Mouse (Mus musculus): Measurements from ENCODE around the gene Gm4181. TPM values are rescaled to one million over a fixed set of nuclear protein-coding genes. Genes with fewer than 3 reads are reported as not detected.

The Gm4181 gene
- polyA plus RNA-seq (2012; rRNA removed) = not detected in 2 replicates

GRCm38 (mm10) chr14:51635566-51635965, at the start of gene Gm4181:
Gm4181 (minus strand) TSS chr14:51635666.

GRCm38 (mm10) chr14:51611210-51611609, 24.3 kb downstream of the Gm4181 start, which contains the start of gene Gm17078:
Gm17078 (minus strand) TSS chr14:51611310.

GRCm38 (mm10) chr14:51592039-51592438, 43.4 kb downstream of the Gm4181 start, which contains the start of gene Gm17174:
Gm17174 (minus strand) TSS chr14:51592139.

Other genes with a start within 250 kb of the Gm4181 start
- gene Vmn2r88, start 224.8 kb downstream of the Gm4181 start, polyA plus RNA-seq (2012; rRNA removed) = not detected in 2 replicates
- not detected in 2 replicates for gene Vmn2r89, start 183.8 kb downstream of the Gm4181 start, polyA plus RNA-seq (2012; rRNA removed)
- gene Gm5622, start 82.9 kb downstream of the Gm4181 start, polyA plus RNA-seq (2012; rRNA removed) = not detected in 2 replicates
- gene Gm17175, start 61.6 kb downstream of the Gm4181 start, polyA plus RNA-seq (2012; rRNA removed) = not detected in 2 replicates
- not detected in 2 replicates for gene Gm17174, start 43.5 kb downstream of the Gm4181 start, polyA plus RNA-seq (2012; rRNA removed)
- not detected in 2 replicates for gene Gm17078, start 24.4 kb downstream of the Gm4181 start, polyA plus RNA-seq (2012; rRNA removed)
- gene Gm17079, start 59.8 kb upstream of the Gm4181 start, polyA plus RNA-seq (2012; rRNA removed) = not detected in 2 replicates
- gene Gm5800, start 81.5 kb upstream of the Gm4181 start, polyA plus RNA-seq (2012; rRNA removed) = not detected in 2 replicates
- 9.3 and 44.7 TPM in 2 replicates for gene Ang4, start 137.9 kb upstream of the Gm4181 start, polyA plus RNA-seq (2012; rRNA removed)
- gene AY358078, start 164.4 kb upstream of the Gm4181 start, polyA plus RNA-seq (2012; rRNA removed) = not detected in 2 replicates
- gene Ear6, start 218.0 kb upstream of the Gm4181 start, polyA plus RNA-seq (2012; rRNA removed) = not detected in 2 replicates
- 32.3 and 33.9 TPM in 2 replicates for gene Mettl17, start 249.2 kb upstream of the Gm4181 start, polyA plus RNA-seq (2012; rRNA removed)